Mouse (Mus musculus): ENCODE results near the gene Nxn. TPM values are rescaled to one million over a fixed set of nuclear protein-coding genes. Genes with fewer than 3 reads are reported as not detected.

The Nxn gene
- polyA plus RNA-seq, 1 experiment from 2014 or later = 33.1 TPM

- Histone ChIP-seq H3K4me3 (replicated peaks) (peak overlapping the region; percentile 93), H3K4me2 (peak overlapping the region; percentile 92), H3K9ac (peak overlapping the region; percentile 90), H3K36me3 (no peaks in the 10 kb centered on the region), H3K9me3 (replicated peaks) (no peaks in the 10 kb centered on the region), H3K27ac (peak overlapping the region; percentile 91), H3K27me3 (no peaks in the 10 kb centered on the region), H3K4me1 (peaks cover 24% of the 10 kb centered on the region)
- peak; percentile 75 for ATAC-seq (replicated peaks; ENCODE audit: low FRiP score)
- under 1% methylated on average over 33 of the region's 33 CpGs for WGBS
Observed at GRCm38 (mm10) chr11:76398312-76398797, 585 bp downstream of the Nxn start.

GRCm38 (mm10) chr11:76397650-76398311, 1.2 kb downstream of the Nxn start:
- H3K4me3 ChIP-seq (replicated peaks) = peak overlapping the region; percentile 93
- H3K9ac ChIP-seq = peak overlapping the region; percentile 90
- ATAC-seq (replicated peaks; ENCODE audit: low FRiP score) = no peak; the same call in 1 of the 2 replicates
- H3K4me1 ChIP-seq = peaks cover 27% of the 10 kb centered on the region
- no peaks in the 10 kb centered on the region for H3K27me3 ChIP-seq
- peak overlapping the region; percentile 92 for H3K4me2 ChIP-seq
- WGBS = under 1% methylated on average over 24 of the region's 26 CpGs
- no peaks in the 10 kb centered on the region for H3K9me3 ChIP-seq (replicated peaks)
- H3K27ac ChIP-seq = peak overlapping the region; percentile 91
- H3K36me3 ChIP-seq = no peaks in the 10 kb centered on the region

- peaks cover 20% of the 10 kb centered on the region for H3K36me3 ChIP-seq
- H3K27ac ChIP-seq = no peak overlapping the region
- H3K27me3 ChIP-seq = no peaks in the 10 kb centered on the region
- WGBS = 91% methylated on average over 11 of the region's 11 CpGs
- no peak overlapping the region for H3K9ac ChIP-seq
- H3K4me2 ChIP-seq = no peak overlapping the region
- H3K4me1 ChIP-seq = peaks cover 35% of the 10 kb centered on the region
- no peaks in the 10 kb centered on the region for H3K9me3 ChIP-seq (replicated peaks)
- no peak for ATAC-seq (replicated peaks; ENCODE audit: low FRiP score)
- no peak overlapping the region for H3K4me3 ChIP-seq (replicated peaks)
Observed at GRCm38 (mm10) chr11:76392996-76393395, 5.9 kb downstream of the Nxn start.

- Histone ChIP-seq H3K9me3 (replicated peaks) (no peaks in the 10 kb centered on the region), H3K4me3 (replicated peaks) (no peak overlapping the region), H3K36me3 (peaks cover 20% of the 10 kb centered on the region), H3K4me2 (no peak overlapping the region), H3K27me3 (no peaks in the 10 kb centered on the region), H3K9ac (no peak overlapping the region), H3K27ac (no peak overlapping the region), H3K4me1 (peaks cover 37% of the 10 kb centered on the region)
- WGBS = 76% methylated on average over 7 of the region's 7 CpGs
- ATAC-seq (replicated peaks; ENCODE audit: low FRiP score) = no peak
Observed at GRCm38 (mm10) chr11:76392532-76392931, 6.4 kb downstream of the Nxn start.

GRCm38 (mm10) chr11:76388711-76389110, 10.2 kb downstream of the Nxn start:
- no peak overlapping the region for H3K4me3 ChIP-seq (replicated peaks)
- H3K36me3 ChIP-seq = peaks cover 20% of the 10 kb centered on the region
- no peak overlapping the region for H3K27ac ChIP-seq
- H3K9ac ChIP-seq = no peak overlapping the region
- H3K4me1 ChIP-seq = peaks cover 37% of the 10 kb centered on the region
- no peaks in the 10 kb centered on the region for H3K27me3 ChIP-seq
- ATAC-seq (replicated peaks; ENCODE audit: low FRiP score) = no peak
- WGBS = 53% methylated on average over 7 of the region's 7 CpGs
- H3K9me3 ChIP-seq (replicated peaks) = no peaks in the 10 kb centered on the region
- no peak overlapping the region for H3K4me2 ChIP-seq

- Histone ChIP-seq H3K9me3 (replicated peaks) (no peaks in the 10 kb centered on the region), H3K4me1 (peaks cover 45% of the 10 kb centered on the region), H3K9ac (no peak overlapping the region), H3K4me2 (no peak overlapping the region), H3K27ac (no peak overlapping the region), H3K36me3 (peaks cover 18% of the 10 kb centered on the region), H3K27me3 (no peaks in the 10 kb centered on the region), H3K4me3 (replicated peaks) (no peak overlapping the region)
- ATAC-seq (replicated peaks; ENCODE audit: low FRiP score) = no peak
- 92% methylated on average over 1 of the region's 1 CpGs for WGBS
Observed at GRCm38 (mm10) chr11:76387097-76387496, 11.8 kb downstream of the Nxn start.

GRCm38 (mm10) chr11:76385746-76386145, 13.2 kb downstream of the Nxn start:
- Histone ChIP-seq H3K36me3 (peaks cover 4% of the 10 kb centered on the region), H3K4me2 (no peak overlapping the region), H3K4me3 (replicated peaks) (no peak overlapping the region), H3K4me1 (peaks cover 55% of the 10 kb centered on the region), H3K9me3 (replicated peaks) (no peaks in the 10 kb centered on the region), H3K27ac (no peak overlapping the region), H3K27me3 (no peaks in the 10 kb centered on the region), H3K9ac (no peak overlapping the region)
- WGBS = 51% methylated on average over 3 of the region's 3 CpGs
- no peak for ATAC-seq (replicated peaks; ENCODE audit: low FRiP score)

GRCm38 (mm10) chr11:76385017-76385416, 13.9 kb downstream of the Nxn start:
- Histone ChIP-seq H3K4me1 (peaks cover 60% of the 10 kb centered on the region), H3K9me3 (replicated peaks) (no peaks in the 10 kb centered on the region), H3K9ac (no peak overlapping the region), H3K27ac (no peak overlapping the region), H3K36me3 (no peaks in the 10 kb centered on the region), H3K4me2 (no peak overlapping the region), H3K27me3 (no peaks in the 10 kb centered on the region), H3K4me3 (replicated peaks) (no peak overlapping the region)
- ATAC-seq (replicated peaks; ENCODE audit: low FRiP score) = no peak
- WGBS = 72% methylated on average over 4 of the region's 4 CpGs

GRCm38 (mm10) chr11:76384307-76384706, 14.6 kb downstream of the Nxn start:
- H3K27ac ChIP-seq = no peak overlapping the region
- peaks cover 61% of the 10 kb centered on the region for H3K4me1 ChIP-seq
- H3K9ac ChIP-seq = no peak overlapping the region
- no peaks in the 10 kb centered on the region for H3K36me3 ChIP-seq
- no peaks in the 10 kb centered on the region for H3K9me3 ChIP-seq (replicated peaks)
- H3K4me3 ChIP-seq (replicated peaks) = no peak overlapping the region
- no peak for ATAC-seq (replicated peaks; ENCODE audit: low FRiP score)
- H3K27me3 ChIP-seq = no peaks in the 10 kb centered on the region
- H3K4me2 ChIP-seq = no peak overlapping the region
- WGBS = 95% methylated on average over 5 of the region's 5 CpGs

GRCm38 (mm10) chr11:76382711-76383324, 16.1 kb downstream of the Nxn start:
- no peak overlapping the region for H3K4me3 ChIP-seq (replicated peaks)
- no peak overlapping the region for H3K4me2 ChIP-seq
- H3K4me1 ChIP-seq = peaks cover 53% of the 10 kb centered on the region
- no peaks in the 10 kb centered on the region for H3K9me3 ChIP-seq (replicated peaks)
- H3K9ac ChIP-seq = no peak overlapping the region
- WGBS = 62% methylated on average over 13 of the region's 13 CpGs
- H3K27me3 ChIP-seq = no peaks in the 10 kb centered on the region
- H3K36me3 ChIP-seq = no peaks in the 10 kb centered on the region
- no peak overlapping the region; the same call in 1 of the 2 replicates for H3K27ac ChIP-seq
- no peak for ATAC-seq (replicated peaks; ENCODE audit: low FRiP score)

- WGBS = 58% methylated on average over 15 of the region's 15 CpGs
- Histone ChIP-seq H3K9ac (no peak overlapping the region), H3K27ac (peak overlapping the region; percentile 73), H3K27me3 (no peaks in the 10 kb centered on the region), H3K9me3 (replicated peaks) (no peaks in the 10 kb centered on the region), H3K36me3 (no peaks in the 10 kb centered on the region), H3K4me3 (replicated peaks) (no peak overlapping the region), H3K4me2 (no peak overlapping the region), H3K4me1 (peaks cover 52% of the 10 kb centered on the region)
- no peak for ATAC-seq (replicated peaks; ENCODE audit: low FRiP score)
Observed at GRCm38 (mm10) chr11:76381201-76381885, 17.6 kb downstream of the Nxn start.

GRCm38 (mm10) chr11:76379921-76380544, 18.9 kb downstream of the Nxn start:
- H3K4me3 ChIP-seq (replicated peaks) = no peak overlapping the region
- no peaks in the 10 kb centered on the region for H3K36me3 ChIP-seq
- H3K4me2 ChIP-seq = 0 out of 2 replicates have a peak overlapping the region, but pooled peaks have one; percentile 2
- ATAC-seq (replicated peaks; ENCODE audit: low FRiP score) = peak; percentile 59
- peaks cover 56% of the 10 kb centered on the region for H3K4me1 ChIP-seq
- no peak overlapping the region for H3K9ac ChIP-seq
- peak overlapping the region; percentile 73 for H3K27ac ChIP-seq
- no peaks in the 10 kb centered on the region for H3K9me3 ChIP-seq (replicated peaks)
- 15% methylated on average over 11 of the region's 11 CpGs for WGBS
- H3K27me3 ChIP-seq = no peaks in the 10 kb centered on the region

Measured in kidney, embryonic 15.5 days (tissue).